Mouse (Mus musculus) small intestine, adult 2 months (tissue): ENCODE data around the gene Armcx1. TPM values are rescaled to one million over a fixed set of nuclear protein-coding genes. Genes with fewer than 3 reads are reported as not detected.

Source experiments
- H3K27ac ChIP-seq: fragments of 200-500 bp; 2 replicates; pipeline ENCODE4 v1.5.1; 2012; ENCODE audit warnings: low read depth, low read length, control low read depth, inconsistent platforms; ENCODE audit not compliant: insufficient read depth
- H3K27me3 ChIP-seq: fragments of 200-500 bp; 2 replicates; pipeline ENCODE4 v1.6.1; 2012; ENCODE audit warnings: mild to moderate bottlenecking, moderate library complexity, low read length, inconsistent platforms; ENCODE audit not compliant: control insufficient read depth, insufficient read depth
- H3K36me3 ChIP-seq: fragments of 200-500 bp; 2 replicates; pipeline ENCODE4 v1.6.1; 2012; ENCODE audit warnings: mild to moderate bottlenecking, low read length, control low read depth, inconsistent platforms; ENCODE audit not compliant: control insufficient read depth, insufficient read depth
- H3K4me1 ChIP-seq: fragments of 200-500 bp; 2 replicates; pipeline ENCODE4 v1.6.1; 2012; ENCODE audit warnings: low read length, inconsistent platforms, mixed read lengths; ENCODE audit not compliant: control insufficient read depth, insufficient read depth, insufficient read length
- H3K4me3 ChIP-seq: fragments of 200-500 bp; 2 replicates; pipeline ENCODE4 v1.5.1; 2012; ENCODE audit warnings: low read depth, mild to moderate bottlenecking, control low read depth, inconsistent platforms, low read length, moderate library complexity
- CTCF ChIP-seq: fragments of 200-500 bp; IDR thresholded peaks from 2 replicates; pipeline ENCODE4 v1.5.1; 2012; ENCODE audit warnings: low read depth, mild to moderate bottlenecking, control low read depth, inconsistent platforms, low read length, moderate library complexity, mixed read lengths; ENCODE audit not compliant: insufficient replicate concordance, insufficient read length; ENCODE audit errors: extremely low read depth
- POLR2A ChIP-seq: fragments of 200-500 bp; IDR thresholded peaks from 2 replicates; pipeline ENCODE4 v1.6.1; 2012; ENCODE audit warnings: low read depth, mild to moderate bottlenecking, control low read depth, inconsistent platforms, low read length, moderate library complexity
- WGBS: fragments of 180-500 bp; shearing (Covaris S2); methylation state at CpG from one replicate; pipeline ENCODE4 v1.1.7; 2018; 5-methylcytosine and 5-hydroxymethylcytosine counted together
- polyA plus RNA-seq: library from polyadenylated mRNA; depleted of rRNA; stranded (reverse); fragments of >200 nt; gene quantifications from 2 replicates; pipeline ENCODE4 v1.2.3, GENCODE M21; 2012; rRNA removed

Armcx1 gene
- polyA plus RNA-seq = 0.18 and 0.44 TPM in 2 replicates

DNA sequence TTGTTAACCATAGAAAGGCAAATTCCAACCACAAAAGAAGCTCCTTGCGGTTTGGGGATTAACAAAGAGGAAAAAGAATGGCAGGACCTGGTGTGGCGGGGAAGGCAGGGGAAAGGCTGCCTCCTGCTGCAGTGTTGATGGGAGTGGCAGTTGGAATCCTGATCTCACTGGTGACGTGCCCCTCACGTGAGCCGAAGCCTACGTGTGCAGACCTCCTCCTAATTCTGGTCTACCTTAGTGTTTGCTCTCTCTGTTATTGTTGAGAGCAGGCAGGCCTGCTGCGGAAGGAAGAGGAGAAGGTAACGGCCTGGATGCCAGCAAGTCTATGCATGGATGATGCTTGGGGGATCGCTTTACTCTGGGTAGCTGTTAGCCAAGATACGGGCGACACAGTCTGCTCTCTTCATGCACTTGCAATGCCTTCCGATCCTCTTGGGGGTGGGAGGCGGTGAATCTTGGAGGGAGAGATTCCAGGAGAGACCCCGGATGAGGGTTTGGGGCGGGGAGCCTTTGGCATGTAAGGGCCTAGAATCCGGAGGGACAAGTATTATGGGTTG lies at the start of gene Armcx1:
Gene Armcx1 (plus strand): TSS at position 212 of the 557 bp plus-strand sequence.
- Histone ChIP-seq H3K36me3 (no peaks in the 10 kb centered on the region), H3K27ac (no peak within 1 kb of the TSS), H3K27me3 (no peaks in the 10 kb centered on the region), H3K4me1 (no peaks in the 10 kb centered on the region), H3K4me3 (peak within 1 kb of the TSS; percentile 62)
- no peak for TF ChIP-seq CTCF
- TF ChIP-seq POLR2A = no peak
- WGBS = 5% methylated on average over 16 of the region's 16 CpGs

DNA sequence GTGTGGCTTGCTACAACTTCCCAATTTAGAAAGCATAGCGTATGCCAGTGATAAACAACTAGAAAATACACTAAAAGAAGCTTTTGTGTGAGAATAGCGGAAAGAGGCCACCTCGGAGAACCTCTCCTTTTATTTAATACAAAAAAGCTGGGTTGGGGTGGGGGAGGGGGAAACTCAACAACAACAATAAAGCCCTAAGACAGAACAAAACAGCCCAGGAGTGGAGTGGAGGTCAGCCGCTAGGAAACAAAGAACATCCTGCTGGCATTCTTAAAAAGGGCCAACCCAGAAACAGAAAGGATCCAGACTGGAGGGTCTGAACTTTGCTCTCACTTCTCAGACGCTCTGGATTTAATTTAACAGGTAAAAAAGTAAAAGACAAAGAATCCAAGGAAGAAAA lies 42.7 kb upstream of the Armcx1 start:
- no peak for TF ChIP-seq POLR2A
- TF ChIP-seq CTCF = no peak
- Histone ChIP-seq H3K27ac (no peak overlapping the region), H3K4me1 (no peaks in the 10 kb centered on the region), H3K4me3 (no peak overlapping the region), H3K36me3 (no peaks in the 10 kb centered on the region), H3K27me3 (no peaks in the 10 kb centered on the region)
- WGBS = 63% methylated on average over 5 of the region's 5 CpGs

DNA sequence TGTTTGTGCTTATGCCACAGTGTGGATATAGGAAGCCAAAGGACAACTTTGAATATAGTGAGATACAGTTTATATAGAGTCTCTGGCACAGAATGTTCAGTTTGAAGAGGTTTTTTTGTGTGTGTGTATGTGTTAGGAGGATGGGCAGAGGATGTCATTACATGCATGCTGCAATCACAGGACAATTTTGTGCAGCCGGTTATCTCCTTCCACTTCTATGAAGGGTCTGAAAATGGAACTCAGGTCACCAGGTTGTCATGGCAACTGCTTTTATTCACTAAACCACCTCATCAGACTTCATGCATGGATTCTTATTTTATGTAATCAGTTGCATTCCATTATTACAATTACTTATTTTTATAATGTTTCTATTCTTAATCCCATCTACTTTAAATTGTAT lies 41.8 kb upstream of the Armcx1 start:
- Histone ChIP-seq H3K27ac (no peak overlapping the region), H3K4me3 (no peak overlapping the region), H3K27me3 (no peaks in the 10 kb centered on the region), H3K4me1 (no peaks in the 10 kb centered on the region), H3K36me3 (no peaks in the 10 kb centered on the region)
- WGBS = 89% methylated on average over 1 of the region's 1 CpGs
- no peak for TF ChIP-seq CTCF
- no peak for TF ChIP-seq POLR2A

DNA sequence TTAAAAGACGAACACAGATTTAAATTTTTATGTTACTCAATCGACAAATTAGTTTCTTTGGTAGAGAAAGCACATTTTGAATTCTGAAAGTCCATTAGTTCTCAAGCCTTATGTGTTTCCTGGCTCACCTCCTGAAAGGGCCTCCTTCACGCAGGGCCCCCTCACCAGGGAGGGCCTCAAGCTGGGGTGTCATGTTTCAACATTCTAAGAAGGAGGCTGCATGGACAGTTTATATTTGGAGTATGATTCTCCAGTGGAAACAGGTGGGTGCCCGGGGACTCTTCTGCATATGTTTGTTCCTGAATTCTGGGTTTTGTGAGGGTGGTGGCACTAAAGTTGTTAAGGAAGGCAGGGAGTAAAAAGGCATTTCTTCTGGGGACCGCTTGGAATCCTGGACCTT lies 32.8 kb upstream of the Armcx1 start:
- Histone ChIP-seq H3K27me3 (no peaks in the 10 kb centered on the region), H3K4me1 (no peaks in the 10 kb centered on the region), H3K4me3 (no peak overlapping the region), H3K36me3 (no peaks in the 10 kb centered on the region), H3K27ac (no peak overlapping the region)
- WGBS = 52% methylated on average over 5 of the region's 5 CpGs
- TF ChIP-seq POLR2A = no peak
- no peak for TF ChIP-seq CTCF

DNA sequence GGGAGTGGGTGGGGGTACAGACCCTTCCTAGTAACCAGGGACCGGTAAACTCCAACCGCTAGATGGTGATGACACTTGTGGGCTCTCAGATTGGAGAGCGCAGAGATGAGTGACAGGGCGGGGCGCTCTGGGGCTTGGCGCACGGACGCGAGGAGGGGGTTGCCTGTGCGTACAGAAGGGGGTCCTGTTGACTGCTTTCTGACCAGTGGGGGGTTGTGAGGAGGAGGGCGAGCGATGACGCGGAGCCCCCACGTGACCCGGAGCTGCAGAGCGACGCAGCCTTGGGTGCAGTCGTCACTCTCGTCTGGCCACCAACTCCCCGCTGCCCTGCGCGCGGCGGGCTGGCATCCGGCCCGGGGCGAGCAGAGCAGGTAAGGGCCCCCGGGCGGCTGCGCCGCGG lies 31.5 kb upstream of the Armcx1 start, which contains the start of gene Armcx4:
Gene Armcx4 (plus strand): TSS at position 253 of the 400 bp plus-strand sequence.
- Histone ChIP-seq H3K4me3 (peak within 1 kb of the TSS; percentile 68), H3K27me3 (no peaks in the 10 kb centered on the region), H3K36me3 (no peaks in the 10 kb centered on the region), H3K27ac (no peak within 1 kb of the TSS), H3K4me1 (no peaks in the 10 kb centered on the region)
- TF ChIP-seq CTCF = no peak
- 23% methylated on average over 32 of the region's 33 CpGs for WGBS

DNA sequence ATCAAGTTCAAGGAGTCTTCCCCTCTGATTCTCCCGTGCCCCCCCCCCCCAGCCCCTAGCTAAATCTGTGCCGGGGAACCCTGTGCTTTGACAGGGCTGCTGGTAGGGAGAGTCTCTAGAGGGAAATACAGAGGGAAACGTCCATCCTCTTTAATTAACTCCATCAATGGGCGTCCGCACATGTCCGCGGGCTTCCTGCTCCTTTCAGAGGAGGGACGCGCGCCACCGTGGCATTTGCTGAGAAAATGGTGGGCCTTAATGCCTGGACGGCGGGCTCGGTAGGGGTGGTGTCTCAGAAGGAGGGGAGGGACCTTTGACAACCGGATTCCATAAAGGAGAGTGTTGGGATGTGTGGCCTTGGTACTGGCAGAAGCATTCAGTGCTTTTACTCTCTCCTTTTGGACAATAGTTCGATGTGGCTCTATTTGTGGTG lies 31.0 kb upstream of the Armcx1 start:
- Histone ChIP-seq H3K4me1 (no peaks in the 10 kb centered on the region), H3K27me3 (no peaks in the 10 kb centered on the region), H3K36me3 (no peaks in the 10 kb centered on the region), H3K27ac (no peak overlapping the region), H3K4me3 (peak overlapping the region; percentile 68)
- no peak for TF ChIP-seq CTCF
- TF ChIP-seq POLR2A = no peak
- 15% methylated on average over 15 of the region's 16 CpGs for WGBS

DNA sequence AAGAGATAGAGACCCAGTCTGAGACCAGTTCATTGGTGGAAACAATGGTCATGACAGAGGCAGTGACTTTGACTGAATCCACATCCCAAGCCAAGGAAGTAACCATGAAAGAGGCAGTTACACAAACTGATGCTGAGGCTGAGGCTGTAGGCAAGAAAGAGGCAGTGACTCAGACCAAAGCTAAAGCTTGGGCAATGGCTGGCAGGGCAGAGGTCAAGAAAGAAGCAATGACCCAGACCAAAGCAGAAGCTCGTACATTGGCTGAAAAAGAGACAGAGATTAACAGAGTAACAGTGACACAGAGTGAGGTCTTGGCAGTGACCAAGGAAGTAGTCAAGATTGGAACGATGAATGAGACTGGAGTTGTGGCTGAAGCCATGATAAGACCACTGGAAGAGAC lies 28.1 kb upstream of the Armcx1 start:
- Histone ChIP-seq H3K27me3 (no peaks in the 10 kb centered on the region), H3K27ac (no peak overlapping the region), H3K4me3 (no peak overlapping the region), H3K36me3 (no peaks in the 10 kb centered on the region), H3K4me1 (no peaks in the 10 kb centered on the region)
- TF ChIP-seq CTCF (no peak), POLR2A (no peak)
- 85% methylated on average over 2 of the region's 2 CpGs for WGBS
